Mouse (Mus musculus) spleen, embryonic (tissue): ENCODE measurements at regions not wholly inside any gene's neighbourhood (a gene's known extent, or its start where the extent isn't known, plus 50 kb on each side); places are given as distances from the start of the nearest gene placed in this dataset.

Experiments used
- CTCF ChIA-PET: fragments of 350-600 bp; sonication (Branson Sonifier 250); formaldehyde crosslinking; loops from one replicate; lab custom pipeline; 2022; lab: Charles Lee

- CTCF ChIA-PET = no interaction called here
Observed at GRCm38 (mm10) chr13:43909933-43910332, 125.4 kb downstream of the Cd83 start.

GRCm38 (mm10) chr13:43913476-43913875, 128.9 kb downstream of the Cd83 start:
- CTCF ChIA-PET = no interaction called here

GRCm38 (mm10) chr13:43919781-43920420, 135.3 kb downstream of the Cd83 start:
- CTCF ChIA-PET = no interaction called here

- CTCF ChIA-PET = no interaction called here
Observed at GRCm38 (mm10) chr13:43930081-43930981, 145.8 kb downstream of the Cd83 start.

- CTCF ChIA-PET = interaction anchor here (0.7 kb wide), 1 partner anchor 258 kb away, joined by 3 read pairs; no protein-coding TSS in a partner anchor
Observed at GRCm38 (mm10) chr13:43932946-43933345, 148.4 kb downstream of the Cd83 start.

GRCm38 (mm10) chr13:43935284-43935683, 150.7 kb downstream of the Cd83 start:
- CTCF ChIA-PET = no interaction called here

GRCm38 (mm10) chr13:43936504-43936903, 151.9 kb downstream of the Cd83 start:
- CTCF ChIA-PET = interaction anchor here (0.7 kb wide), 1 partner anchor 25 kb away, joined by 18 read pairs; no protein-coding TSS in a partner anchor

- CTCF ChIA-PET = interaction anchor here (1.1 kb wide), 1 partner anchor 21 kb away, joined by 4 read pairs; no protein-coding TSS in a partner anchor
Observed at GRCm38 (mm10) chr13:43938611-43939010, 154.0 kb downstream of the Cd83 start.

GRCm38 (mm10) chr13:43939375-43939774, 154.8 kb downstream of the Cd83 start:
- CTCF ChIA-PET = interaction anchor here (0.7 kb wide), 2 partner anchors 267 to 272 kb away, joined by 3 to 6 read pairs; no protein-coding TSS in a partner anchor

GRCm38 (mm10) chr13:43941731-43942130, 157.2 kb downstream of the Cd83 start:
- CTCF ChIA-PET = no interaction called here

GRCm38 (mm10) chr13:43948606-43949005, 164.0 kb downstream of the Cd83 start:
- CTCF ChIA-PET = no interaction called here

- CTCF ChIA-PET = no interaction called here
Observed at GRCm38 (mm10) chr13:43949740-43950643, 165.4 kb downstream of the Cd83 start.

GRCm38 (mm10) chr13:43952491-43952890, 167.9 kb downstream of the Cd83 start:
- CTCF ChIA-PET = interaction anchor here (0.6 kb wide), 1 partner anchor 557 kb away, joined by 5 read pairs; no protein-coding TSS in a partner anchor

GRCm38 (mm10) chr13:43952972-43953592, 168.5 kb downstream of the Cd83 start:
- CTCF ChIA-PET = interaction anchor here (0.6 kb wide), 1 partner anchor 556 kb away, joined by 5 read pairs; no protein-coding TSS in a partner anchor

- CTCF ChIA-PET = no interaction called here
Observed at GRCm38 (mm10) chr13:43954714-43955393, 170.3 kb downstream of the Cd83 start.

- CTCF ChIA-PET = no interaction called here
Observed at GRCm38 (mm10) chr13:43957046-43957445, 172.5 kb downstream of the Cd83 start.

- CTCF ChIA-PET = interaction anchor here (0.6 to 0.7 kb wide), 2 partner anchors 346 to 388 kb away, joined by 3 to 22 read pairs; no protein-coding TSS in a partner anchor
Observed at GRCm38 (mm10) chr13:43959121-43959572, 174.6 kb downstream of the Cd83 start.

GRCm38 (mm10) chr13:43961047-43961690, 176.6 kb downstream of the Cd83 start:
- CTCF ChIA-PET = interaction anchor here (0.5 kb wide), 1 partner anchor 25 kb away, joined by 18 read pairs; no protein-coding TSS in a partner anchor

- CTCF ChIA-PET = interaction anchor here (0.5 kb wide), 1 partner anchor 26 kb away, joined by 18 read pairs; no protein-coding TSS in a partner anchor
Observed at GRCm38 (mm10) chr13:43961987-43962386, 177.4 kb downstream of the Cd83 start.
